Mouse (Mus musculus) CH12.LX (cell line): ENCODE data around the gene Hist1h1d. TPM values are rescaled to one million over a fixed set of nuclear protein-coding genes. Genes with fewer than 3 reads are reported as not detected.
"Not testable (repeated sequence)": the region's sequence is repeated elsewhere in the genome, so short reads cannot be mapped to it uniquely, and the experiment has no call there.

ENCODE experiments used
- DNase-seq: peaks from one replicate; pipeline ENCODE4 v3.0.0-alpha.2; 2013; ENCODE audit errors: extremely low read depth
- H3K27ac ChIP-seq: 2 replicates; pipeline ENCODE4 v1.5.1; 2012; ENCODE audit warnings: low read depth, mild to moderate bottlenecking, control low read depth, moderate library complexity; ENCODE audit not compliant: insufficient read depth
- H3K27me3 ChIP-seq: replicated peaks from 2 replicates; pipeline ENCODE3; 2012; ENCODE audit warnings: inconsistent platforms
- H3K36me3 ChIP-seq, 2 experiments: replicated peaks in 1 of 2; 2 replicates each; pipeline versions ENCODE3 to v1.6.1; 2012; ENCODE audit warnings: inconsistent platforms in 1 of 2, low read length in 1 of 2, mild to moderate bottlenecking in 1 of 2, mixed read lengths in 1 of 2, moderate library complexity in 1 of 2; ENCODE audit not compliant: control insufficient read depth in 1 of 2, insufficient read depth in 1 of 2
- H3K4me1 ChIP-seq, 2 experiments: 2 replicates each; pipeline ENCODE4 v1.6.1; 2012; ENCODE audit warnings: inconsistent platforms in 1 of 2, moderate library complexity in 1 of 2; ENCODE audit not compliant: insufficient read depth in 2 of 2, control insufficient read depth in 1 of 2
- H3K4me2 ChIP-seq: 2 replicates; pipeline ENCODE4 v1.6.1; 2012; ENCODE audit warnings: low read depth, mild to moderate bottlenecking, control low read depth; ENCODE audit not compliant: poor library complexity, insufficient read depth, severe bottlenecking
- H3K4me3 ChIP-seq, 3 experiments: fragments of 150-350 bp in 1 of 3; sonication (generic) in 1 of 3; replicated peaks in 1 of 3; 2 replicates each; pipeline versions ENCODE3 to v1.5.1; 2011 to 2012; ENCODE audit warnings: low read depth in 2 of 3, low read length in 2 of 3, mild to moderate bottlenecking in 2 of 3, moderate library complexity in 2 of 3, control low read depth in 1 of 3, improper control_type of control experiment in 1 of 3, inconsistent platforms in 1 of 3, mixed read lengths in 1 of 3; ENCODE audit not compliant: poor library complexity in 1 of 3
- H3K79me2 ChIP-seq: replicated peaks from 2 replicates; pipeline ENCODE4 v1.6.1; 2012; ENCODE audit warnings: mild to moderate bottlenecking, moderate library complexity; ENCODE audit not compliant: control insufficient read depth, poor library complexity, insufficient read depth, severe bottlenecking; ENCODE audit errors: extremely low read depth
- H3K9ac ChIP-seq: 2 replicates; pipeline ENCODE4 v1.6.1; 2012; ENCODE audit warnings: low read depth, mild to moderate bottlenecking, control low read depth, moderate library complexity; ENCODE audit not compliant: insufficient read depth
- H3K9me3 ChIP-seq: replicated peaks from 2 replicates; pipeline ENCODE3; 2012; ENCODE audit warnings: low read length, inconsistent platforms, mixed read lengths
- CHD1 ChIP-seq: IDR thresholded peaks from 2 replicates; pipeline ENCODE4 v1.6.1; 2012; ENCODE audit warnings: low read depth, low read length, improper control_type of control experiment, inconsistent platforms
- CHD2 ChIP-seq: IDR thresholded peaks from 2 replicates; pipeline ENCODE4 v1.6.1; 2011; ENCODE audit warnings: low read length, improper control_type of control experiment
- E2F4 ChIP-seq: IDR thresholded peaks from 2 replicates; pipeline ENCODE4 v1.6.1; 2011; ENCODE audit warnings: low read depth, low read length, improper control_type of control experiment; ENCODE audit not compliant: insufficient replicate concordance
- ELF1 ChIP-seq: IDR thresholded peaks from 2 replicates; pipeline ENCODE4 v1.6.1; 2014; ENCODE audit warnings: low read depth, mild to moderate bottlenecking, inconsistent platforms, low read length, improper control_type of control experiment
- EP300 ChIP-seq: IDR thresholded peaks from 2 replicates; pipeline ENCODE4 v1.6.1; 2011; ENCODE audit warnings: low read length, improper control_type of control experiment
- ETS1 ChIP-seq: conservative IDR thresholded peaks from 2 replicates; pipeline ENCODE4 v1.6.1; 2012; ENCODE audit warnings: low read depth, mild to moderate bottlenecking, inconsistent platforms, low read length, improper control_type of control experiment, moderate library complexity
- GABPA ChIP-seq: IDR thresholded peaks from 2 replicates; pipeline ENCODE4 v1.6.1; 2012; ENCODE audit warnings: low read depth, low read length, improper control_type of control experiment, inconsistent platforms; ENCODE audit not compliant: insufficient replicate concordance
- HCFC1 ChIP-seq: IDR thresholded peaks from 2 replicates; pipeline ENCODE4 v1.6.1; 2012; ENCODE audit warnings: low read depth, mild to moderate bottlenecking, inconsistent platforms, low read length, improper control_type of control experiment
- JUN ChIP-seq: IDR thresholded peaks from 2 replicates; pipeline ENCODE4 v1.6.1; 2011; ENCODE audit warnings: low read depth, mild to moderate bottlenecking, low read length, improper control_type of control experiment, moderate library complexity; ENCODE audit not compliant: insufficient read depth
- MEF2A ChIP-seq: IDR thresholded peaks from 2 replicates; pipeline ENCODE4 v1.6.1; 2014; ENCODE audit warnings: low read depth, mild to moderate bottlenecking, inconsistent platforms, low read length, improper control_type of control experiment, borderline replicate concordance
- MXI1 ChIP-seq: IDR thresholded peaks from 2 replicates; pipeline ENCODE4 v1.6.1; 2011; ENCODE audit warnings: mild to moderate bottlenecking, low read depth, low read length, improper control_type of control experiment
- MYC ChIP-seq: IDR thresholded peaks from 2 replicates; pipeline ENCODE4 v1.6.1; 2011; ENCODE audit warnings: low read depth, mild to moderate bottlenecking, improper control_type of control experiment, low read length
- NELFE ChIP-seq: IDR thresholded peaks from 2 replicates; pipeline ENCODE4 v1.6.1; 2011; ENCODE audit warnings: low read depth, low read length, improper control_type of control experiment
- PAX5 ChIP-seq: IDR thresholded peaks from 2 replicates; pipeline ENCODE4 v1.6.1; 2012; ENCODE audit warnings: low read length, inconsistent platforms, mixed read lengths
- POLR2A ChIP-seq: IDR thresholded peaks from 2 replicates; pipeline ENCODE4 v1.6.1; 2011; ENCODE audit warnings: low read depth, mild to moderate bottlenecking, improper control_type of control experiment, low read length
- POLR2AphosphoS2 ChIP-seq: IDR thresholded peaks from 2 replicates; pipeline ENCODE4 v1.6.1; 2011; ENCODE audit warnings: low read depth, low read length, improper control_type of control experiment
- RCOR1 ChIP-seq: conservative IDR thresholded peaks from 2 replicates; pipeline ENCODE4 v1.6.1; 2012; ENCODE audit warnings: low read depth, mild to moderate bottlenecking, inconsistent platforms, low read length, improper control_type of control experiment
- TBP ChIP-seq: conservative IDR thresholded peaks from 2 replicates; pipeline ENCODE4 v1.6.1; 2011; ENCODE audit warnings: low read depth, low read length, improper control_type of control experiment
- TCF12 ChIP-seq: IDR thresholded peaks from 2 replicates; pipeline ENCODE4 v1.6.1; 2014; ENCODE audit warnings: low read depth, mild to moderate bottlenecking, inconsistent platforms, low read length, improper control_type of control experiment
- USF1 ChIP-seq: IDR thresholded peaks from 2 replicates; pipeline ENCODE4 v1.6.1; 2014; ENCODE audit warnings: low read depth, mild to moderate bottlenecking, inconsistent platforms, low read length, improper control_type of control experiment
- ZMIZ1 ChIP-seq: IDR thresholded peaks from 2 replicates; pipeline ENCODE4 v1.6.1; 2012; ENCODE audit warnings: low read depth, mild to moderate bottlenecking, inconsistent platforms, low read length, improper control_type of control experiment
- ZNF384 ChIP-seq: IDR thresholded peaks from 2 replicates; pipeline ENCODE4 v1.6.1; 2012; ENCODE audit warnings: low read depth, low read length, improper control_type of control experiment, inconsistent platforms
- dilution Hi-C: fragments of 300-500 bp; cut with MboI; formaldehyde crosslinking; loops from 2 replicates; pipeline ENCODE4 v1.14.3; 2020; ENCODE audit warnings: low sequenced_read_pairs; ENCODE audit not compliant: extremely low pct_unique_long_range_greater_than_20kb, extremely low pct_ligation_motif_present
- in situ Hi-C: fragments of 300-500 bp; cut with MboI; formaldehyde crosslinking; loops from 3 replicates; pipeline ENCODE4 v1.14.3; 2019; ENCODE audit warnings: low sequenced_read_pairs, low pct_ligation_motif_present, low pct_unique_long_range_greater_than_20kb, mixed read lengths
- polyA plus RNA-seq: library from polyadenylated mRNA; unstranded; fragments of >175 nt; gene quantifications from 2 replicates; pipeline ENCODE4 v1.2.1, GENCODE M21; 2012; ENCODE audit warnings: low read depth; ENCODE audit not compliant: insufficient read length
- total RNA-seq, 2 experiments: library from RNA; depleted of rRNA; stranded (reverse); fragments of 300-350 nt in 1 of 2; fragments of >200 nt in 1 of 2; gene quantifications; 2 replicates each; pipeline ENCODE4 v1.2.3; 2012 to 2014

Gene Hist1h1d
- total and polyA plus RNA-seq, 3 experiments, result 0.14 to 112 (median 2.3) TPM

- Histone ChIP-seq H3K4me3 (no peak overlapping the region), H3K36me3 (no peaks in the 10 kb centered on the region), H3K4me1 (peaks cover 3 to 22% of the 10 kb centered on the region in 2 experiments; a peak in 2 of 4 replicates), H3K4me2 (no peak overlapping the region), H3K9me3 (no peaks in the 10 kb centered on the region), H3K79me2 (no peaks in the 10 kb centered on the region), H3K27ac (no peak overlapping the region), H3K9ac (0 out of 2 replicates have a peak overlapping the region, but pooled peaks have one; percentile 6), H3K27me3 (no peaks in the 10 kb centered on the region)
- dilution Hi-C loops, result no loop called here
- in situ Hi-C loops, result loop anchor here (25.0 kb wide), 1 partner anchor 1827 kb away; the partner anchor contains the start of gene Hist1h4j
- no peak for DNase-seq
- no peak for TF ChIP-seq MEF2A
- peak; percentile 59 for TF ChIP-seq ZNF384
Measured at GRCm38 (mm10) chr13:23564482-23564881, 11.4 kb downstream of the Hist1h1d start.

GRCm38 (mm10) chr13:23570261-23571021 is 17.4 kb downstream of the Hist1h1d start:
- dilution Hi-C loops, H3K79me2 ChIP-seq, H3K27me3 ChIP-seq, H3K36me3 ChIP-seq, H3K9me3 ChIP-seq, H3K4me1 ChIP-seq: not testable (repeated sequence)
- in situ Hi-C loops, result loop anchor here (25.0 kb wide), 1 partner anchor 1833 kb away; the partner anchor contains the start of gene Hist1h4j
- Histone ChIP-seq H3K4me2 (peak overlapping the region; percentile 82), H3K9ac (peak overlapping the region; percentile 76), H3K27ac (peak overlapping the region; percentile 97), H3K4me3 (peak overlapping the region in 1 of 3 experiments; percentile 49)
- TF ChIP-seq POLR2AphosphoS2 (peak; percentile 98), ZMIZ1 (peak; percentile 77), POLR2A (peak; percentile 72), RCOR1 (0 out of 2 replicates have a peak, but pooled peaks have one; percentile 36), CHD2 (0 out of 2 replicates have a peak, but pooled peaks have one; percentile 2), CHD1 (peak; percentile 84; the same call in 1 of the 2 replicates)
- peak; percentile 54 for DNase-seq

- peak; percentile 95 for DNase-seq
- dilution Hi-C loops, result no loop called here
- Histone ChIP-seq H3K9ac (peak within 1 kb of the TSS; percentile 91), H3K9me3 (no peaks in the 10 kb centered on the region), H3K36me3 (no peaks in the 10 kb centered on the region), H3K79me2 (no peaks in the 10 kb centered on the region), H3K4me3 (peak within 1 kb of the TSS; percentile 34 to 66 (median 36)), H3K4me1 (peaks cover 0 to 4% of the 10 kb centered on the region in 2 experiments; a peak in 1 of 4 replicates), H3K27ac (peak within 1 kb of the TSS; percentile 98), H3K27me3 (no peaks in the 10 kb centered on the region), H3K4me2 (peak within 1 kb of the TSS; percentile 82)
- in situ Hi-C loops, result loop anchor here (25.0 kb wide), 1 partner anchor 1834 kb away; the partner anchor contains the start of gene Hist1h4j
- TF ChIP-seq CHD2, result peak; percentile 94
- TF ChIP-seq GABPA, result no peak
- TF ChIP-seq TBP, result peak; percentile 99
- no peak for TF ChIP-seq MYC
- TF ChIP-seq RCOR1, result peak; percentile 52
- TF ChIP-seq EP300, result no peak
- no peak for TF ChIP-seq USF1
- peak; percentile 49; the same call in 1 of the 2 replicates for TF ChIP-seq JUN
- TF ChIP-seq HCFC1, result peak; percentile 71
- TF ChIP-seq PAX5, result no peak
- peak; percentile 76; the same call in 1 of the 2 replicates for TF ChIP-seq MEF2A
- TF ChIP-seq NELFE, result peak; percentile 65; the same call in 1 of the 2 replicates
- no peak; the same call in 1 of the 2 replicates for TF ChIP-seq ETS1
- 0 out of 2 replicates have a peak, but pooled peaks have one; percentile 62 for TF ChIP-seq E2F4
- TF ChIP-seq ZMIZ1, result peak; percentile 97
- TF ChIP-seq ZNF384, result no peak
- peak; percentile 96 for TF ChIP-seq TCF12
- TF ChIP-seq ELF1, result peak; percentile 71
- TF ChIP-seq POLR2A, result peak; percentile 81
- peak; percentile 49 for TF ChIP-seq MXI1
Measured at GRCm38 (mm10) chr13:23571022-23571503, 18.0 kb downstream of the Hist1h1d start, which contains the start of the genes Hist1h2ae and Hist1h2bg. Hist1h2ae (minus strand) TSS chr13:23571220. Hist1h2bg (plus strand) TSS chr13:23571396.
